Mouse (Mus musculus) E14TG2a.4 (cell line): Measurements from ENCODE around the gene Rims4.

ENCODE experiments used
- CTCF ChIP-seq: conservative IDR thresholded peaks from 2 replicates; pipeline ENCODE4 v1.5.1; 2014; ENCODE audit warnings: low read length
- NANOG ChIP-seq: IDR thresholded peaks from 2 replicates; pipeline ENCODE4 v1.6.1; 2014; ENCODE audit warnings: borderline replicate concordance, low read length, mixed read lengths
- POU5F1 ChIP-seq: IDR thresholded peaks from 2 replicates; pipeline ENCODE4 v1.6.1; 2014; ENCODE audit warnings: low read length, borderline replicate concordance

- TF ChIP-seq CTCF (no peak), POU5F1 (no peak), NANOG (no peak)
Measured at GRCm38 (mm10) chr2:163875484-163875883, 43.0 kb downstream of the Rims4 start.
